Mouse (Mus musculus): Measurements from ENCODE around the gene Cyfip2. TPM values are rescaled to one million over a fixed set of nuclear protein-coding genes. Genes with fewer than 3 reads are reported as not detected.

The Cyfip2 gene
- total RNA-seq, 2 experiments from 2014 or later, result 510 to 532 TPM

GRCm38 (mm10) chr11:46157462-46157861 lies 155.2 kb downstream of the Cyfip2 start:
- DNase-seq (ENCODE audit: low spot score in 2 of 2), result no peak
- intact Hi-C loops (cut with DNase I), result no loop called here

DNA sequence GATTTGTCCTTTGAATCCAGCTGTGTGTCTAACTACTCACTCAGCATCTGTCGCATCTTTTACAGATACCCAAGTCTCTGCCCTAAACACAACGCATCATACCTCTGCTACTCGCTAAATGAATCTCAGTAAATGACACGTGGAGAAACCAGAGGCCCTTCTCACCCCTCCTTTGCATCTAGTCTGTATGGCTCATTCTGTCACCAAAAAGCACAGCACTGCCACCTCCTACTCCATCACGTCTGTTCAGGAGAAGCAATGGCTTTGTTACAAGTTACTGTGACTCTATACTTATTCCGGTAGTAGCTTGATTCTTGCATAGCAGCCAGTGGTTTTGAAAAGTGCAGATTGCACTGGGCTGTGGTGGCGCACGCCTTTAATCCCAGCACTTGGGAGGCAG lies 155.7 kb downstream of the Cyfip2 start:
- intact Hi-C loops (cut with DNase I), result no loop called here
- peak in 1 of 2 experiments; percentile 86 for DNase-seq (ENCODE audit: low spot score in 2 of 2)

GRCm38 (mm10) chr11:46146619-46147018 lies 166.0 kb downstream of the Cyfip2 start:
- intact Hi-C loops (cut with DNase I), result no loop called here
- no peak for DNase-seq (ENCODE audit: low spot score in 2 of 2)

GRCm38 (mm10) chr11:46145163-46145875 lies 167.3 kb downstream of the Cyfip2 start:
- DNase-seq (ENCODE audit: low spot score in 2 of 2), result no peak
- intact Hi-C loops (cut with DNase I), result no loop called here

Small RNA genes within 50 kb of the gene (microRNA-seq; reads per million reads assigned to microRNA genes)
- gene Mir7239, result 0 to 0.74 reads per million in 2 experiments

Other genes starting within 250 kb of the Cyfip2 start
- gene Nipal4, start 146.4 kb downstream of the Cyfip2 start, total RNA-seq (2021), result 1 to 10 TPM; 1.6 to 1.9 TPM
- 1 to 10 TPM; 5.6 to 6.1 TPM for gene Fndc9, start 77.3 kb downstream of the Cyfip2 start, total RNA-seq (2021)
- gene Itk, start 76.7 kb upstream of the Cyfip2 start, total RNA-seq (2021), result under 1 TPM; 0.28 to 0.32 TPM
- gene Fam71b, start 83.7 kb upstream of the Cyfip2 start, total RNA-seq (2021), result not detected
- 10 to 100 TPM; 30.9 to 32.5 TPM for gene Med7, start 124.1 kb upstream of the Cyfip2 start, total RNA-seq (2021)
- gene Havcr2, start 142.1 kb upstream of the Cyfip2 start, total RNA-seq (2021), result 1 to 10 TPM; 2.0 to 2.2 TPM
- gene Gm12169, start 211.4 kb upstream of the Cyfip2 start, total RNA-seq (2021), result not detected